In the genomic region with DNA sequence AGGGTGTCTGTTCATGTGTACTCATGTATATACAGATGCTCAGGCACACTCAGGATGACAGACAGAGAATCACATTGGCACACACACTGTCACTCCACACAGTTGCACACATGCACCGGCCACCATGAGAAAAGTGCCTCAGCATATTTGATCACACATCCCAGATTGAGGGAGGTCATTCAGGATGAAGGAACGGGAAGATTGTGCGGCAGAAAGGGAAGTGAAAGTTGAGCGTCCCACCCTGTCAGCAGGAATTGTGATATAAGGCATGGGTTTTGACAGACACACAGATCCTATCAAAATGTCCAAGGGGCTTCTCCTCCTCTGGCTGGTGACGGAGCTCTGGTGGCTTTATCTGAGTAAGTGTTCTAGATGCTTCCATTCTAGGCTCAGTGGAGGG, we compare ENCODE assay signal across 27 mouse cellular contexts. TPM values are rescaled to one million over a fixed set of nuclear protein-coding genes. Genes with fewer than 3 reads are reported as not detected.
DNase-seq lines count a peak whose midpoint lies in the region; ATAC-seq and TF ChIP-seq lines count a peak whose summit lies in the region.
"Had no signal": no experiment of that assay in that cellular context is flagged by ENCODE, and none has a peak within 500 bp of the region (broad histone marks: within the 10 kb centered on the region; RNA-seq: fewer than 3 reads in every experiment).

Timd4 (plus strand) TSS at position 290 of the 400 bp plus-strand sequence.

- no peaks in the 10 kb centered on the region for H3K9me3 ChIP-seq in heart, embryonic 10.5 days
- H3K9me3 ChIP-seq in megakaryocyte, embryonic 14.5 days = peaks cover 13% of the 10 kb centered on the region
- H3K9me3 ChIP-seq: embryonic facial prominence, embryonic 13.5 days; forebrain, embryonic 12.5 days; forebrain, embryonic 15.5 days had no signal

- H3K36me3 ChIP-seq in heart, embryonic 10.5 days = no peaks in the 10 kb centered on the region
- H3K36me3 ChIP-seq in megakaryocyte, embryonic 14.5 days (replicated peaks; ENCODE audit: low read length) = no peaks in the 10 kb centered on the region
- H3K36me3 ChIP-seq: embryonic facial prominence, embryonic 10.5 days; embryonic facial prominence, embryonic 13.5 days; forebrain, embryonic 12.5 days; forebrain, embryonic 15.5 days had no signal

- no peak within 1 kb of the TSS for H3K27ac ChIP-seq in gastrocnemius, adult 2 months
- no peak within 1 kb of the TSS for H3K27ac ChIP-seq in heart, embryonic 10.5 days
- H3K27ac ChIP-seq: embryonic facial prominence, embryonic 10.5 days; embryonic facial prominence, embryonic 13.5 days; forebrain, embryonic 12.5 days; forebrain, embryonic 15.5 days; heart, adult 2 months; hindbrain, embryonic 14.5 days; hindbrain, postnatal 0 days had no signal

- H3K4me3 ChIP-seq in gastrocnemius, adult 2 months = peak within 1 kb of the TSS; percentile 21
- H3K4me3 ChIP-seq in heart, embryonic 10.5 days = no peak within 1 kb of the TSS
- peak within 1 kb of the TSS; percentile 9 for H3K4me3 ChIP-seq in megakaryocyte, embryonic 14.5 days (replicated peaks)
- H3K4me3 ChIP-seq: embryonic facial prominence, embryonic 10.5 days; embryonic facial prominence, embryonic 13.5 days; erythroblast, embryonic 14.5 days; forebrain, embryonic 12.5 days; forebrain, embryonic 15.5 days; heart, adult 2 months had no signal

- intact Hi-C loops in gastrocnemius, adult 2 months (cut with DNase I) = no loop called here

- 81% methylated on average over 5 of the region's 5 CpGs for WGBS in heart, embryonic 10.5 days

- TF ChIP-seq CTCF in gastrocnemius, adult 2 months (IDR thresholded peaks at IDR 0.05) = no peak

- no peak for ATAC-seq in megakaryocyte, adult 5-6 weeks (ENCODE audit: poor library complexity, severe bottlenecking)
- ATAC-seq: activated CD4-positive, CD25-positive, alpha-beta regulatory T cell, adult 4 months; forebrain, embryonic 15.5 days; hindbrain, postnatal 0 days; inflammation-experienced regulatory T-cells, adult 6 months; intestine, embryonic 16.5 days had no signal

- peak; percentile 18 for DNase-seq in gastrocnemius, adult 2 months
- no peak for DNase-seq in gastrocnemius, postnatal 10 days
- DNase-seq in heart, adult 8-10 months (ENCODE audit: low spot score) = peak; percentile 24
- DNase-seq in heart, embryonic 10.5 days (ENCODE audit: low spot score) = no peak
- DNase-seq: adrenal gland, adult 8-10 months; adrenal gland, postnatal 25 days; cerebellum, adult 11-12 months; cerebellum, adult 8-10 months; cerebellum, postnatal 10 days; cerebellum, postnatal 36 days; embryo, embryonic 11 days; gastrocnemius, postnatal 14 days had no signal

- H3K27me3 ChIP-seq in heart, embryonic 10.5 days (ENCODE audit: insufficient read depth, poor library complexity, severe bottlenecking) = no peaks in the 10 kb centered on the region
- no peaks in the 10 kb centered on the region for H3K27me3 ChIP-seq in megakaryocyte, embryonic 14.5 days (replicated peaks)
- H3K27me3 ChIP-seq: embryonic facial prominence, embryonic 13.5 days; forebrain, embryonic 12.5 days; forebrain, embryonic 15.5 days had no signal

- no peaks in the 10 kb centered on the region for H3K4me1 ChIP-seq in heart, embryonic 10.5 days
- H3K4me1 ChIP-seq in megakaryocyte, embryonic 14.5 days = peaks cover 34% of the 10 kb centered on the region
- H3K4me1 ChIP-seq: embryonic facial prominence, embryonic 10.5 days; embryonic facial prominence, embryonic 13.5 days; forebrain, embryonic 12.5 days; forebrain, embryonic 15.5 days had no signal

RNA-seq across cellular contexts. Expression of gene Timd4, which starts in this region (rescaled TPM):
- under 1 TPM; 0.26 to 0.67 TPM for total RNA-seq in gastrocnemius, adult 2 months (2021)
- total RNA-seq in gastrocnemius, postnatal 10 days (2021) = under 1 TPM; 0.45 to 0.77 TPM
- total RNA-seq in heart, adult 8-10 months (2022) = 1 to 10 TPM in 1 of 4 experiments, under 1 TPM in 3; 0.78 to 3.2 (median 0.90) TPM
- polyA plus RNA-seq in heart, embryonic 10.5 days (2016; fragmentation: Nextera tagmentation; extraction: Ambion mirVana) = 0.08 TPM in 1 of 2 replicates, not detected in the other
- polyA plus RNA-seq in megakaryocyte, embryonic 14.5 days (2012; ENCODE audit: insufficient read depth, low replicate concordance) = not detected in 2 replicates
- total RNA-seq in megakaryocyte, adult 5-6 weeks (2015) = 0.71 TPM in 1 of 2 replicates, not detected in the other
- total RNA-seq in megakaryocyte, adult 5-6 weeks (2017) = 0.11 TPM in 1 of 2 replicates, not detected in the other
- total RNA-seq: ES-E14; hindbrain, postnatal 0 days had no signal
- polyA plus RNA-seq: activated CD4-positive, CD25-positive, alpha-beta regulatory T cell, adult 4 months; embryonic facial prominence, embryonic 13.5 days; forebrain, embryonic 15.5 days; heart, postnatal 0 days had no signal

Comparison
In these comparisons a context has a peak if more than half of its experiments do, and no peak if none do; other contexts are left out.
1. Peak in DNase-seq and H3K4me3 ChIP-seq in gastrocnemius, adult 2 months; RNA of the gene not detected or under 1 TPM.